Mouse (Mus musculus): ENCODE results near the gene BC051142. TPM values are rescaled to one million over a fixed set of nuclear protein-coding genes. Genes with fewer than 3 reads are reported as not detected.

The BC051142 gene
- total and polyA plus RNA-seq, 2 experiments from 2014 or later: 7.8 to 9.2 TPM

GRCm38 (mm10) chr17:34365031-34365430, 33.6 kb upstream of the BC051142 start:
- Histone ChIP-seq H3K4me2 (ENCODE audit: low read depth, low read length, poor library complexity, severe bottlenecking) (no peak overlapping the region), H3K4me3 (ENCODE audit: low read depth, low read length) (no peak overlapping the region), H3K4me1 (ENCODE audit: insufficient read depth, low read length) (no peaks in the 10 kb centered on the region), H3K27ac (ENCODE audit: low read depth, low read length) (no peak overlapping the region), H3K9ac (replicated peaks; ENCODE audit: low read length, poor library complexity, severe bottlenecking) (no peak overlapping the region), H3K27me3 (ENCODE audit: insufficient read depth, low read length) (no peaks in the 10 kb centered on the region), H3K36me3 (ENCODE audit: insufficient read depth, low read length) (no peaks in the 10 kb centered on the region), H3K9me3 (ENCODE audit: low read length) (no peaks in the 10 kb centered on the region)
- ATAC-seq (ENCODE audit: low FRiP score) (no peak), DNase-seq (ENCODE audit: low spot score) (no peak)
- TF ChIP-seq CTCF (IDR thresholded peaks at IDR 0.05): no peak
- WGBS: 82% methylated on average over 10 of the region's 10 CpGs

GRCm38 (mm10) chr17:34370563-34370962, 28.1 kb upstream of the BC051142 start:
- no peak overlapping the region for H3K4me2 ChIP-seq (ENCODE audit: low read depth, low read length, poor library complexity, severe bottlenecking)
- ATAC-seq (ENCODE audit: low FRiP score): no peak
- no peak overlapping the region for H3K9ac ChIP-seq (replicated peaks; ENCODE audit: low read length, poor library complexity, severe bottlenecking)
- DNase-seq (ENCODE audit: low spot score): no peak
- H3K9me3 ChIP-seq (ENCODE audit: low read length): no peaks in the 10 kb centered on the region
- H3K36me3 ChIP-seq (ENCODE audit: insufficient read depth, low read length): no peaks in the 10 kb centered on the region
- no peak overlapping the region for H3K4me3 ChIP-seq (ENCODE audit: low read depth, low read length)
- no peaks in the 10 kb centered on the region for H3K27me3 ChIP-seq (ENCODE audit: insufficient read depth, low read length)
- no peak for TF ChIP-seq CTCF (IDR thresholded peaks at IDR 0.05)
- no peaks in the 10 kb centered on the region for H3K4me1 ChIP-seq (ENCODE audit: insufficient read depth, low read length)
- 85% methylated on average over 4 of the region's 4 CpGs for WGBS
- no peak overlapping the region for H3K27ac ChIP-seq (ENCODE audit: low read depth, low read length)

DNA sequence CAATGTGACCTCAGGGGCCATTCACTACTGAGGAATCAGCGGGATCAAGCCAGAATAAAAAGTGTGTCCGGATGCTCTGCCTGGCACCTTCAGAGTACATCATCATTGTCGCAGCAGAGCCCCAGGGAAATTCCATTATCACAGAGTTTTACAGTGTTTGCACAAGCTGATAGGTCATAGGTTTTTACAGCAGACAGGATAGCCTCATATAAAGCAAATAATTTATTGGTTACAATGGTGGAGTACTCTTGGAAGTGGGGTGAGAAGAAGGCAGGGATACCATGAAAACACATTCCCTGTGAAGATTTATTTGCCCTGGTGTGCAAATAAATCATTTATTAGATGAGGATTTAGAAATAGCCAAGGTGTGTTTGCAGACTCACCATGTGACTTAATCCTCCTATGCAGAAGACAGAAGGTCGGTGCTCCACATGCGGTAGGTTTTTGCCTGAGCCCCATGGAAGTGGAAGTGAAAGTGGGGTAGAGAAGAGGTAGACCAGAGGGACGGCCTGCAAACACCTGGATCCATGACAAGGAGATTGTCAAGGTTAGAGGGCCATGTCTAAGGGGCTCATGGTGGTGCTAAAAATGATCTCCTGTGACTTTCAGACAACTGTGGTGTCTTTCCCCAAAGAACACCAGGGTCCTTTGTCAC, 25.4 kb upstream of the BC051142 start:
- no peaks in the 10 kb centered on the region for H3K36me3 ChIP-seq (ENCODE audit: insufficient read depth, low read length)
- H3K27ac ChIP-seq (ENCODE audit: low read depth, low read length): no peak overlapping the region
- ATAC-seq (ENCODE audit: low FRiP score) (no peak), DNase-seq (ENCODE audit: low spot score) (no peak)
- no peak overlapping the region for H3K9ac ChIP-seq (replicated peaks; ENCODE audit: low read length, poor library complexity, severe bottlenecking)
- no peak overlapping the region for H3K4me3 ChIP-seq (ENCODE audit: low read depth, low read length)
- no peaks in the 10 kb centered on the region for H3K9me3 ChIP-seq (ENCODE audit: low read length)
- H3K27me3 ChIP-seq (ENCODE audit: insufficient read depth, low read length): no peaks in the 10 kb centered on the region
- no peak for TF ChIP-seq CTCF (IDR thresholded peaks at IDR 0.05)
- 80% methylated on average over 6 of the region's 6 CpGs for WGBS
- H3K4me1 ChIP-seq (ENCODE audit: insufficient read depth, low read length): no peaks in the 10 kb centered on the region
- H3K4me2 ChIP-seq (ENCODE audit: low read depth, low read length, poor library complexity, severe bottlenecking): no peak overlapping the region

GRCm38 (mm10) chr17:34376847-34377246, 21.8 kb upstream of the BC051142 start, which contains the start of gene Btnl1:
Btnl1 (plus strand) TSS chr17:34377132.
- TF ChIP-seq CTCF (IDR thresholded peaks at IDR 0.05): no peak
- H3K4me3 ChIP-seq (ENCODE audit: low read depth, low read length): no peak within 1 kb of the TSS
- no peaks in the 10 kb centered on the region for H3K4me1 ChIP-seq (ENCODE audit: insufficient read depth, low read length)
- H3K27me3 ChIP-seq (ENCODE audit: insufficient read depth, low read length): no peaks in the 10 kb centered on the region
- H3K9ac ChIP-seq (replicated peaks; ENCODE audit: low read length, poor library complexity, severe bottlenecking): no peak within 1 kb of the TSS
- no peaks in the 10 kb centered on the region for H3K36me3 ChIP-seq (ENCODE audit: insufficient read depth, low read length)
- ATAC-seq (ENCODE audit: low FRiP score) (no peak), DNase-seq (ENCODE audit: low spot score) (no peak)
- H3K9me3 ChIP-seq (ENCODE audit: low read length): no peaks in the 10 kb centered on the region
- H3K27ac ChIP-seq (ENCODE audit: low read depth, low read length): no peak within 1 kb of the TSS
- H3K4me2 ChIP-seq (ENCODE audit: low read depth, low read length, poor library complexity, severe bottlenecking): no peak within 1 kb of the TSS
- 69% methylated on average over 2 of the region's 2 CpGs for WGBS

GRCm38 (mm10) chr17:34377450-34378209, 21.0 kb upstream of the BC051142 start:
- H3K9ac ChIP-seq (replicated peaks; ENCODE audit: low read length, poor library complexity, severe bottlenecking): no peak overlapping the region
- no peak overlapping the region for H3K27ac ChIP-seq (ENCODE audit: low read depth, low read length)
- ATAC-seq (ENCODE audit: low FRiP score) (no peak), DNase-seq (ENCODE audit: low spot score) (no peak)
- peak; percentile 37 for TF ChIP-seq CTCF (IDR thresholded peaks at IDR 0.05)
- H3K4me2 ChIP-seq (ENCODE audit: low read depth, low read length, poor library complexity, severe bottlenecking): no peak overlapping the region
- H3K4me1 ChIP-seq (ENCODE audit: insufficient read depth, low read length): no peaks in the 10 kb centered on the region
- H3K36me3 ChIP-seq (ENCODE audit: insufficient read depth, low read length): no peaks in the 10 kb centered on the region
- WGBS: 61% methylated on average over 6 of the region's 6 CpGs
- no peak overlapping the region for H3K4me3 ChIP-seq (ENCODE audit: low read depth, low read length)
- no peaks in the 10 kb centered on the region for H3K27me3 ChIP-seq (ENCODE audit: insufficient read depth, low read length)
- H3K9me3 ChIP-seq (ENCODE audit: low read length): no peaks in the 10 kb centered on the region

DNA sequence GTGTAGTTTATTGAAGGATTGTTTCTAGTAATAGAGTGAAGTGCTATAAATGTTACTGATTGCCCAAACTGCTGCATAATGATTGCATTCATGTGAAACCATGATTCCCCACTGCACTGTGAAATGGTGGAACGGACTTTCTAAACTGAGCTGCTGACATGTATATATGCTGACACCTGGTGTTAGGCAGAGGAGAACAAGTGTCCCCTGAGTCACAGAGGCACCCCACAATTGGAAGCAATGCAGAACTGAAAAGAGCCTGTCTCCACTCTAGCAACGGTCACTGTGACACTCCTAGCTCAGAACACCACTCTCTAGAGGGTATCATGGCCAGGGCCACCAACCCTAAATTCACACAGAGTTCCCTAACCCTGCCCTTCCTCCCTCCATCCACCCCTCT, 19.9 kb upstream of the BC051142 start:
- Histone ChIP-seq H3K4me1 (ENCODE audit: insufficient read depth, low read length) (no peaks in the 10 kb centered on the region), H3K4me3 (ENCODE audit: low read depth, low read length) (no peak overlapping the region), H3K27me3 (ENCODE audit: insufficient read depth, low read length) (no peaks in the 10 kb centered on the region), H3K9me3 (ENCODE audit: low read length) (no peaks in the 10 kb centered on the region), H3K9ac (replicated peaks; ENCODE audit: low read length, poor library complexity, severe bottlenecking) (no peak overlapping the region), H3K4me2 (ENCODE audit: low read depth, low read length, poor library complexity, severe bottlenecking) (no peak overlapping the region), H3K36me3 (ENCODE audit: insufficient read depth, low read length) (no peaks in the 10 kb centered on the region), H3K27ac (ENCODE audit: low read depth, low read length) (no peak overlapping the region)
- DNase-seq (ENCODE audit: low spot score): no peak
- 0 out of 2 replicates have a peak, but pooled peaks have one; percentile 2 for TF ChIP-seq CTCF (IDR thresholded peaks at IDR 0.05)
- 81% methylated on average over 2 of the region's 2 CpGs for WGBS
- ATAC-seq (ENCODE audit: low FRiP score): no peak

Data from midbrain, postnatal 0 days (tissue).